Mouse (Mus musculus) cortical plate, adult 2 months (tissue): ENCODE measurements around the gene Npas2.

ENCODE experiments used
- CTCF ChIP-seq: fragments of 200-500 bp; IDR thresholded peaks from 2 replicates; pipeline ENCODE4 v1.5.1; 2011; ENCODE audit warnings: mild to moderate bottlenecking, control low read depth, low read length; ENCODE audit not compliant: insufficient read depth; ENCODE audit errors: extremely low read depth
- POLR2A ChIP-seq: fragments of 200-500 bp; IDR thresholded peaks from 2 replicates; pipeline ENCODE4 v1.6.1; 2011; ENCODE audit warnings: mild to moderate bottlenecking, low read length, control low read depth; ENCODE audit not compliant: insufficient read depth; ENCODE audit errors: extremely low read depth

DNA sequence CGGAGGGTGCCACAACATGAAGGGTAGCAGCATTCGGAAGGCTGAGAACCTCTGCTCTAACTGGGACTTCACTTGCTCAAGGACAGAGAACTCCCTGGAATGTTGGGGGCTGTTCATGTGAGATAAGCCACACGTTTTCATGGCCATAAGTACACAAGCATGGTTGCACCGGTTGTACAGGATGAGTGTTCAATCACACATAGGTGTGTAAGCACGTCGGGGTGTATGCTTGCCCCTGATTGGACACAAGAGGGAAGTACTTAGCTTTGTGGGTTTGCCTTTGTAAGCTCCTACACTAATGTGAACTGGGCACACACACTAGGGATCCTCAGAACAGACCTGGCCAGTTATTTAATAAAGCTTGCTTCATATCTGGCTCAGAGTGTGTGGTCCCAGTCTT lies 204.8 kb downstream of the Npas2 start:
- no peak for TF ChIP-seq POLR2A
- no peak for TF ChIP-seq CTCF
